Mouse (Mus musculus): ENCODE measurements around the gene Acbd6.

- no peak for TF ChIP-seq CTCF (IDR thresholded peaks at IDR 0.05; ENCODE audit: insufficient read depth, low read depth, low read length)
- TF ChIP-seq POLR2A (IDR thresholded peaks at IDR 0.05; ENCODE audit: insufficient read depth, low read depth, low read length), result no peak
Measured at GRCm38 (mm10) chr1:155520285-155520684, 37.6 kb upstream of the Acbd6 start.
